Mouse (Mus musculus) cerebellum, postnatal 14 days (tissue): ENCODE measurements around the gene Vmn2r58.
"Not testable (repeated sequence)": the region's sequence is repeated elsewhere in the genome, so short reads cannot be mapped to it uniquely, and the experiment has no call there.

Experiments
- DNase-seq, 2 experiments: peaks; one replicate each; pipeline ENCODE4 v3.0.0; 2021; ENCODE audit warnings: mixed read lengths in 2 of 2

Gene Vmn2r58

GRCm38 (mm10) chr7:41872612-41873011 lies at the start of gene Vmn2r58:
Gene Vmn2r58 (minus strand): TSS chr7:41872712.
- not testable (repeated sequence) for DNase-seq
